Mouse (Mus musculus): ENCODE measurements around the gene Rce1. TPM values are rescaled to one million over a fixed set of nuclear protein-coding genes. Genes with fewer than 3 reads are reported as not detected.
A peak's percentile ranks its signal among the peaks of the same experiment; 100 is the strongest.

Gene Rce1
- total RNA-seq, 2 experiments from 2014 or later: 20.4 to 20.6 TPM

DNA sequence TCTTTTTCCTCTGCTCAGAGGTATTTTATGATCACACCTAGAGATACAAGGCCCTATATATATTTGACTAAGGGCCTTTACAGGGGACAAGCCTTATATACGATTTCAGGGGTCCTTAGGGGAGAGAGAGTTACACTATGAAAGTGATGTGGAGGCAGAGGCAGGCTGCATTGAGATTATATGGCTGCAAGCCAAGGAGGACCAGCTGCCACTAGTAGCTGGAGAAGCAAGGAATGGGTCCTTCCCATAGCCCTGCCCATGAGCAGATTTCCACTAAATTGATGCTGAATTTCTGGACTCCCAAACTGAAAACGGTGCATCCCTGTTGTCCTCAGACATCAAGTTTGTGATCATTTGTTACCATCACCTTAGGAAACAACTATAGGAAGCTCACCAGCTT lies 41.6 kb downstream of the Rce1 start:
- intact Hi-C loops (cut with DNase I): no loop called here
- peak; percentile 30 to 33 for DNase-seq (ENCODE audit: low spot score in 2 of 2)

- intact Hi-C loops (cut with DNase I): no loop called here
- DNase-seq (ENCODE audit: low spot score in 2 of 2): no peak
Observed at GRCm38 (mm10) chr19:4579296-4579695, 46.1 kb downstream of the Rce1 start.

DNA sequence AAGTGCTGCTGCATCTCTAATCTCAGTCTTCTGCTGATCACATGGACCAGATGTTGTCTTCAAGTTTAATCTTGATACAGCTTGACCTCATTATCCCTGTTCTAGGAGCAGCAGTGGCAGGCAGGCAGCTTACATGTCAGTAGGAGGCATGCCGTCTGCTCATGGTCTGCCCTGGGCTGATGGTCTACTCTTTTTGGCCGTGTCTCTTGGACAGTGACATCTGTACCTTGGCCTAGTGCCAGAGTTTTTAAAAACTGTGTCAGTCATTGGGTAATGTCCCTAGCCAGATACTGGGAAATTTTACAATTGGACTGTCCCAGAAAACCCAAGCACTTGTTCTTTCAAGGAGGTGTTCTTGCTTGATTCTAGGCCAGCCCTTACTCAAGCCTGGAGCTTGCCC lies 46.6 kb downstream of the Rce1 start:
- no peak for DNase-seq (ENCODE audit: low spot score in 2 of 2)
- intact Hi-C loops (cut with DNase I): no loop called here

DNA sequence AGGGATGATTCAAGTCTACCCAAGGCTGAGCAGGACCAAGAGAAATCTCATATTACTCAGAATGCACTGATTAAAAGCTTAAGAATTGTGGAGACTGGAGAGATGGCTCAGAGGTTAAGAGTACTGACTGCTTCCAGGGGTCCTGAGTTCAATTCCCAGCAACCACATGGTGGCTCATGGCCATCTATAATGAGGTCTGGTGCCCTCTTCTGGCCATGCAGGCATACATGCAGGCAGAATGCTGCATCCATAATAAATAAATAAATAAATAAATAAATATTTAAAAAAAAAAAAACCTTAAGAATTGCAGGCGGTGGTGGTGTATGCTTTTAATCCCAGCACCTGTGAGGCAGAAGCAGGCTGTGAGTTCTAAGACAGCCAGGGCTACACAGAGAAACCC lies 52.2 kb downstream of the Rce1 start:
- DNase-seq (ENCODE audit: low spot score in 2 of 2): no peak
- intact Hi-C loops (cut with DNase I): no loop called here

Small RNA genes within 50 kb of the gene (microRNA-seq; reads per million reads assigned to microRNA genes)
- 6.9 to 7.4 reads per million in 2 experiments for gene Mir6986

Other genes starting within 250 kb of the Rce1 start
- 10 to 100 TPM; 62.1 to 74.9 TPM for gene Kdm2a, start 227.4 kb downstream of the Rce1 start, total RNA-seq (2021)
- gene Rhod, start 186.2 kb downstream of the Rce1 start, total RNA-seq (2021): 1 to 10 TPM; 1.3 to 1.4 TPM
- 10 to 100 TPM; 30.8 to 31.7 TPM for gene Syt12, start 148.2 kb downstream of the Rce1 start, total RNA-seq (2021)
- gene 2010003K11Rik, start 127.1 kb downstream of the Rce1 start, total RNA-seq (2021): not detected
- gene Pcx, start 115.2 kb downstream of the Rce1 start, total RNA-seq (2021): 10 to 100 TPM; 57.2 to 59.2 TPM
- 10 to 100 TPM; 59.2 to 66.1 TPM for gene Lrfn4, start 10.0 kb downstream of the Rce1 start, total RNA-seq (2021)
- gene Gm960, start 73.0 kb upstream of the Rce1 start, total RNA-seq (2021): 1 to 10 TPM; 1.8 to 2.1 TPM
- gene Sptbn2, start 85.5 kb upstream of the Rce1 start, total RNA-seq (2021): 100 to 1,000 TPM; 702 to 775 TPM
- 10 to 100 TPM; 13.6 to 14.3 TPM for gene Rbm4b, start 130.9 kb upstream of the Rce1 start, total RNA-seq (2021)
- gene Rbm4, start 168.3 kb upstream of the Rce1 start, total RNA-seq (2021): 10 to 100 TPM; 63.5 to 65.8 TPM
- gene Gm21992, start 186.0 kb upstream of the Rce1 start, total RNA-seq (2021): 10 to 100 TPM; 12.9 to 19.3 TPM
- gene Rbm14, start 186.0 kb upstream of the Rce1 start, total RNA-seq (2021): 10 to 100 TPM; 49.3 to 52.6 TPM
- 10 to 100 TPM; 33.5 to 33.7 TPM for gene Ccs, start 213.7 kb upstream of the Rce1 start, total RNA-seq (2021)
- gene Ccdc87, start 213.7 kb upstream of the Rce1 start, total RNA-seq (2021): 1 to 10 TPM; 2.1 to 2.2 TPM
- 100 to 1,000 TPM; 115 to 120 TPM for gene Ctsf, start 229.5 kb upstream of the Rce1 start, total RNA-seq (2021)

Data from left cerebral cortex, postnatal 14 days (tissue).